Mouse (Mus musculus) cerebellum, adult 2 months (tissue): ENCODE measurements around the gene Pole4.

ENCODE experiments used
- CTCF ChIP-seq: fragments of 200-500 bp; IDR thresholded peaks from 2 replicates; pipeline ENCODE4 v1.5.1; 2011; ENCODE audit warnings: low read depth, mild to moderate bottlenecking, control low read depth, low read length, moderate library complexity, borderline replicate concordance; ENCODE audit not compliant: insufficient read depth
- POLR2A ChIP-seq: fragments of 200-500 bp; IDR thresholded peaks from 2 replicates; pipeline ENCODE4 v1.6.1; 2011; ENCODE audit warnings: low read length, control low read depth, borderline replicate concordance; ENCODE audit not compliant: insufficient read depth

DNA sequence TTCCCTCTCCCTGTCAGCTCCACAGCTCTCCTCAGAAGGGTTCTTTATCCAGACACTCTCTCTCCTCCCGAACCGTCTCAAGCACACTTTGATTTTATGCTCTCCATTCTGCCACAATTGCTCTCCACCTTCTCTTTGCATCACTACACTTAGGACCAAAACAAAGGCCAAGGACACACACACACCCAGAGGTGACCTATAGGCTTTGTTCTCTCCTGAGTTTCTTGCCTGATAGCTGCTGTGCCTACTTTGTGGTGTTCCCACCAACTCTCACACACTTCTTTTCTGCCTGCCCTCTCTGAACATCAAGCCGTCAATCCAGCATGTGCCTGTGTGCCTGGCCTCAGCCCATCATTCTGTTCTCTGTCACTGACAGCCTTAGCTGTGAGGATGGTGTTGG is 2.6 kb upstream of the Pole4 start:
- TF ChIP-seq CTCF (no peak), POLR2A (no peak)
